Mouse (Mus musculus): ENCODE data around the gene Robo1.

Gene Robo1

DNA sequence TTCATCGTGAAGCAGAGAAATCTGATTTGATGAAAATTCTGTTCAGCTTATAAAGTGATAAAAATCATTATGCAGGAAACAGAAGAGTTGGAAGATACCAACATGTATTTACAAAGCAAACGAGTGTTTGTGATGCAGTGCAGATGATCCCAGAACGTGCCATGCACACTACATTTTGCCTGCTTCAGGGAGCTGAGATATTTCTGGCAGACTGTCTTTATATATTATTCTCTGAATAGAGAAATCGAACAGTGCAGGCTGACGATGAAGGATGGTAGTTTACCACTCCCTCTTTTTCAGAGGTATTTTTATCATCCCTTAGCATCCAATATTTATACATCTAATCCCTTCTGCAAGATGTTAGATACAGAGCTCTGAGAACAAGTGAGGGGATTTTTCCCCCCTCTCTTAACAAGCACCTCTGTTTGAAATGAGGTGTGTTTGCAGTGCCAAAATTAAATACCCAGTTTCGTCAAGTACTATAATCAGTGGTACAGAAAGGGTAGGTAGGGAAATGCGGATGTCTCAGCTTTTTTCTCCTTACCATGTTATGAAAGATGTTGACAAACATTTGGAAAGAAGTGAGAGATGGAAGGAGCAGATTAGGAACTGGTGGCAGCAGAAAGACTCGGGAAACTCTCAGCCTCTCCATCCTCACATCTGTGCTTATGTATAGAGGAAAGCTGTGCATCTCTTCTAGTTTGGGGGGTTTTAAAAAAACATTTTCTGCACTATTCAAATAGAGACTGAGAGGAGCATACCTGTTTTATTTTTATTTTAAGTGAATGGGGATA, at the start of gene Robo1:
Gene Robo1 (plus strand): TSS at position 770 of the 794 bp plus-strand sequence.
- no peak for DNase-seq (ENCODE audit: low spot score)

DNA sequence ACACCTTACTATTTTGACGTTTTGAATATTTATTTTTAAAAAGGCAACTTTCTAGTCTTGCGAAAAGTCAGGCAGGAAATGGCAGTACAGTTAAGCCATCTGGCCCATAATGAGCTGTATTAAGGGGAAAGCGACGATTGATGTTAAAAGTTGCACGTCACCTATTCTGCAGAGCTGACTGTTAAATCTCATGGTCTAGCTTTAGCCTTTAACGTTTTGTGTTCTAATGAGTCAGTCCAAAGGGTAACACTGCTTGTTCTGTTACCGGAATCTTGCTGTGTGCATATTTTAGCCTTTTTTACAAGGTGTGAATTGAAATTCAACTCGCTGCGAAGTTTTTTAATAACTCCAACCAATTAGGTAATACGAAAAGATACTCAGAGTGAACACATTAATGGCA, 40.3 kb upstream of the Robo1 start:
- DNase-seq (ENCODE audit: low spot score) = no peak

DNA sequence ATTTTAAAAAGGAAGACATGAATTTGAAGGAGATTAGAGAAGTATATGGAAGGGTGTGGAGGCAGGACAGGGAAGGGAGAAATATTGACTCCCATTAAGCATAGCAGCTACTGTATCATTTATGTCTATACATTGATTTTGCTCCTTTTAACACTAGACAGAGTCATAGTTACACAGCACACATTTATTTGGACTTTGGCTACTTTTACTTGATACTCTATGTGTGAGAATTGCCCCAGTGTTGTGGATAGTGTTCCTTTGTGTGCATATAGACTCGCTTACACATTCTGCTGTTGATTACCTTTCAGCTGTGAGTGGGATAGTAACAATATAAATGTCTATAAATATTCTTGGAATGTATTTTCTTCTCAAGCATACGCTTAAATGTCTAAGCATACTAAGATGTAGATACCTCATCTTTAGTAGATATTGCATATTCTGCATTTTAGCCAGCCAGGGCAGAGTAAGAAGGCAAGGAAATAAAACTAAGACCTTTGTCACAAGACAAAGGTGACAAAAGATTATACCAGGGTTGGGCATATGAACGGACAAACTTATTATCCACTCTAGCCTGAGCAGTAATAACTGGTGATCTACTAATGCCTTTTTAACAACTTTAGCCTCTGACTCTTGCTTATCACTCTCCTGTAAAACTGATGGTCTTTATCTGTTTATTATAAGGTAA, 31.6 kb upstream of the Robo1 start:
- DNase-seq (ENCODE audit: low spot score) = no peak

DNA sequence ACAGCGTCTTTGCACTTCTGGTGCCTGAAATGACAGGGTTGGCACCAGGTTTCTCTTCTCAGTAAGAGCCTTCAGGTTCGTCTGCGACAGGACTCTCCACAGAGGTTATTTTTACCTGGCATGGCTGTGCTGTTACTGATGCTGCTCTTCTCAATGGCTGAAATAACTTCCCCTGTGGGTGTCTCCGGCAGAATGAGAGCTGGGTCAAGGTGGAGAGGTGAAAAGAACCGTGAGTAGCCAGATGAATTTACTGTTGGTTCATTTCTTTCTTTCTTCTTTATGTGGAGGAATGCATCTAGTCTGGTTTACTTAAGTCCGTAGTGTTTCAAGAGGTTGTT, 194 bp downstream of the Robo1 start:
- DNase-seq (ENCODE audit: low spot score) = no peak

DNA sequence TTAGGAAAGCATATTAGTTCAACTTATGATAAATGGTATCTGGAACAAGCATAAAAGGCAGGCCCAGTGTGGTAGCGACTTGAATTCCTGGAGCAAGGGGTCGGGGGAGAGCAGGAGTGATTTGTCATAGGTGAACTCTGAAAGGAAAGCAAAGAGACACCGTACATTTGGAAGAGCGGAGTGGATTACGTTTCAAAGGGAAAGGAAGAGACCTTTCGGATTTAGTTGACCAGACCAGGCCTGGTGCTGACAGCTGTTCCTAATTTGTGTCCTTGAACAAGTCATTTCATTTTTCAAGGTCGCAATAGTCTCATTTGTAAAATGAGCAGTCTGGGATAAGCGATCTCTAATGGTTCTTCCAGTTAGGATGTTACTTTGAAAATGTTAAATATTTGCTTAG, 19.2 kb downstream of the Robo1 start:
- DNase-seq (ENCODE audit: low spot score) = no peak

DNA sequence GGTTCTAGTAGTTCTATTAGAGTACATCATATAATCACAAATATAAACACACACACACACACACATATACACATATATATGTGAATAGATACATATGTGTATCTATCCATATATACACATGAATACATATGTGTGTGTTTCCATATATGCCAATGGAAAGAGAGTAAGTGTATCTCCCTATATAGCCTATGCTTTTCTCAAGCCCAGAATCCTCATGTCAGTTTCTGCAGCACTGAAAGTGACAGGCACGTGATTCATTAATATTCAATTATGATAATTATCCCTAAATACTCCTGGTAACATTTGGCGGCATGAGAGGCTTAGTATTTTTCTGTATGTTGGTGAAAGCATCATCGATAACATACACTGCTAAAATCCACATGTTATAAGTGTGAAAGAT, 20.5 kb downstream of the Robo1 start:
- no peak for DNase-seq (ENCODE audit: low spot score)

DNA sequence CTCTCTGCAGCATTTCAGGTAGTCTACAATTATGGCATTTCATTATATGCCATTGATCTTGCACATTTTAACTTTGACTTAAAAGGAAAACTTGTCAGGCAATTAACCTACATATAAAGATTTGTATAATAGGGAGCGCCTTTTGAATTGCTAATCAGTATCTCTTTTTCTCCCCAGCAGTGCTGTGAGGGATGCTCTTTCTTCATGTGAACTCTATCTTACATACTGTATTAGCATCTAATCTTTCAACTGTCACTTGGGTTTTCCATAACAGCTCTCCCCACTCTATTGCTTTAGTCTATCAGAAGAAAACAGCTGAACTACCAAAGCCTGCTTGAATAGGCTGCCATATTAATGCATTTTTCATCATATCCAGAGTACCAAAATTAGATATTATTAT, 29.7 kb downstream of the Robo1 start:
- DNase-seq (ENCODE audit: low spot score) = no peak

DNA sequence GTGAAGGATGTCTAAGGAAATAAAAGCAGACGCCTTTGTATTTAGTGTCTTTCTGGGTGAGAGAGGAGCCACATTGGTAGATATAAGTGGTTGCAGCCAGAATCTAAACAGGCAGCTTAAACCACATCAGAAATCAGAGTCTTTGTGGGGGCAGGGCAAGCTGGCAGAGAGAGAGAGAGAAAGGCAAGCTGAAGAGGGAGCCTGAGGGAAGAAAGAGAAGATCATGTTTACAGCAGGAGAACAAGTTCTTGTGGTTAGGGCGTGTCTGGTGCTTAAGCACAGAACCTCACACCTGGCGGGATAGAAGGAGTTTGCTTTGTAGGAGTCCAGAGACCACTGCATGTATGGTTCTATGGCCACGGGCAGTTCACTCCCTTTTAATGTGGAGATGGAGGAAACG, 42.3 kb downstream of the Robo1 start:
- no peak for DNase-seq (ENCODE audit: low spot score)

DNA sequence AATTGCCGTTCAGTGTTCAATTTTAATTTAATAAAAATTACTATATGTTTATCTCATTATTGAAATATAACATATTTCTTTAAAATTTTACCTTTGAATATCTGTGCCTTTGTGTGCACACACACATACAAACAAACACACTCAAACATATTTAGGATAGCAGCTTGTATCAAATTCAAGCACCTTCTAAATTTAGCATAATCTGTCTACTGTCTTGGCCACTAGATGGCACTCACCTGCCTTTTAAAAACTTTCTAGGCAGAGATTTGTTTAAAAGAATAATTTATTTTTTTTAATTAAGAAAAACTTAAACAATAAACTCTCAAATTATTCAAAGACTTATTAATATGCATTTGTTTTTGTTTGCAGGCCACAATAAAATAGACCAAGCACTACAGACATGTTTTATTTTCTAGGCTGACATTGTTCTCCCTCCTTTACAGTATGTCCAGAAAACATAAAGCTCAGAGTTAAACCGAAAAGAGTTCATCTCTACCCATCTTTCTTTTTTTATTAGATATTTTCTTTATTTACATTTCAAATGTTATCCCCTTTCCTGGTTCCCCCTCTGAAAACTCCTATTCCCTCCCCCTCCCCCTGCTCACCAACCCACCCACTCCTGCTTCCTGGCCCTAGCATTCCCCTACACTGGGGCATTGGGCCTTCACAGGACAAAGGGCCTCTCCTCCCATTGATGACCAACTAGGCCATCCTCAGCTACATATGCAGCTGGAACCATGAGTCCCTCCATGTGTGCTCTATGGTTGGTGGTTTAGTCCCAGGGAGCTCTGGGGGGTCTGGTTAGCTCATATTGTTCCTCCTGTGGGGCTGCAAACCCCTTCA, 48.6 kb downstream of the Robo1 start:
- DNase-seq (ENCODE audit: low spot score) = peak; percentile 1

DNA sequence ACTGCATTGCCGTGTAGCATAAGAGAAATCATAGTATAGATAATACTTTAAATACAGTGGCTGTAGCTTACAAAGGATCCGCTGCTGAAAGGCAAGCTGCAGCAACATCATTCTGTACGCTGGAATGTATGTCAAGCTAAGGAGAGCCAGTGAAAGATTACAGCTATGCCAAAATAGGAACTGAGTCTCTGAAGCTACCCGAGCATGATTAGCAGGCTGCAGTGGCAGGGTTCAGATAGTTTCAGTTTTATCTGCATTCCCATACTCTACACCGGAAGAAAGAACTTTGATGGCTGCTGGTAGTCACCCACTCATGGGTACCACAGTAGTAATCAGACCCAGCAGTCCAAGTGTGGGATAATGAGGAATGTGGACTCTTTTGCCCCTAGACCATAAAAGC, 68.8 kb downstream of the Robo1 start:
- DNase-seq (ENCODE audit: low spot score) = no peak

DNA sequence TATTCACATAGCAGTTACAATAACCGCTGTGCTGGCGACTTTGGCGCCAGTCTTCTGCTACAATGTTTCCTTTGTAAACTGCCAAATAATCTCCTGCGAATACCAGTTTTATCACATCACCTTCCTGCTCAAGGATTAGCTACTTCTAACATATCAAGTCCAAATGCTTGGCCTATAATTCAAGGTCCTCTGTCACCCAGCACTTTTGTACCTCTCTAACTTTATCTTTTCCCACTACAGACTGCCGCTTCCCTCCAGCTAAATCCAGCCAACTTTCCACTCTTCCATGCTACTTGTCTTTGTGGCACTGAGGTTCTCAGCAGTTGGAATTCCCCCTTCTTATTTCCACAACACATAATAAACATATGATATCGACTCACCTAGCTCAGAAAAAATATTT, 73.7 kb downstream of the Robo1 start:
- DNase-seq (ENCODE audit: low spot score) = no peak

DNA sequence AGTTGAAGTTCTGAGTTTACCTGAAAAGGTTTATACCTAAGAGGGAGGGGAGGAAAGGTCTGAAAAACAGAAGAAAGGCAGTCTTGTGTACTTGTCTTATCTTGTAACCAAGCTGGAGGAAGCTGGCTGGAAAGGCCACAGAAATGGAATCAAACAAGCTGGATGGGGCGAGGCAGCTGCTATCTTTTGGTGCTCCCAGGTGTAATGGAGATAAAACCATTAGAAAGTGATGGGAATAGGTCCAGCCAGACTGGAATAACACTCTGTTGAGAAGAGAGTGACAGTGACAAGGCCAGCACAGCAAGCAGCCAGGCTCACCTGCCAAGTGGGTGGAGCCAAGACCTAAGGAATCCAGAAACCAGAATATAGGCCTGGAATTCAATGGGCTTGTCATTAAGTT, 75.5 kb downstream of the Robo1 start:
- DNase-seq (ENCODE audit: low spot score) = no peak

DNA sequence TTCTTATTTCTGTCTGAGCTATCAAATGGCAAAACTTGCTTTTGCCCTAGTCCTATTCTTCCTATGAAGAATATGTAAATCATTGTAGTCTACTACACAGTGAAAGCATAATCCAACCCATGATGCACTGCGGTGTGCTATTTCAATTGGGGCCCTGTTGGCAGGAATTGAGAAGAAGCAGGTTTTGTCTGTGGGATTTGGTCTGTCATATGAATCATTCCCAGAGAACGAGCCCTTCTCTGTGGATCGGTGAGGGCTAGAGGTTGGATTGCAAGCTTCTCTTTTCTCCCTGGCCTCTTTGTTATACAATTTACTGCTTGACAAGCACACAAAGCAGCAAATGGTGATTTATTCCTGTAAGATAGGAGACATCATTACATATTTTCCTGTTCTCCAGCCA, 85.4 kb downstream of the Robo1 start:
- no peak for DNase-seq (ENCODE audit: low spot score)

DNA sequence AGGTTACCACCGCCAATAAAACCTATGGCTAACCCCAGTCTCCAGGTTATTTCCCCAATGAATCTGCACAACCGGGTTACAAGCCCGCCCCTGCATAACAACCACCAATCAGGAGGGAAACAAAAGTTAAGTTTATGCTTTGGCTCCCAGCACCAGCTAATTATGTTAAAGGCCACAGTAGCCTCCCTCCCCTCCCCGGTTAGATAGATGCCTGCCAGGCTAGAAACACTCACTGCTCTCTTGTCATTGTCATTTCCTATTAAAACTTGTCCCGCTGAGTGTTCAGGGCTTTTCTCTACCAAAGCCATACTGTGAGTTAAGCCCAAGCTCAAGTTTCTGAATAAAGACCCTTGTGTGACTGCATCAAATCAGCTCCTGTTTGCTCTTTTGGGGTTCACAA, 90.7 kb downstream of the Robo1 start:
- no peak for DNase-seq (ENCODE audit: low spot score)

DNA sequence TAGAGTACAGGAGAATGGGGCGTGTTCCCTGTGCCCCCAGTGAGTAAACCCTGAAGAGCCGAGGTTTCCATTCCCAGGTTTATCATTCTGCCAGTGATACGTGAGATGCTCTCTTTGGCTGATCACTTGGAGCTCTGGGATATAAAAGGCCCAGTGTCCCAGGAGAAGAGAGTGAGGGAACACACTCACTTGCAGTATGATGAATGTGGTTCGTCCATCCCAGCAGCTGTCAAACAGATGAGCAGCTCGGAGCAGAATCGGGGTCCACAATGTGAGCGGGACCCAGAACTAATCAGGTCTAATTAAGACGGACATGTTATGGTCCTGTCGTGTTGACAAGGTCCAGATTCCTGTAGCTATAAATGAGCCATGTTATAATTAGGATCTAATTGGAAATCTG, 94.3 kb downstream of the Robo1 start:
- DNase-seq (ENCODE audit: low spot score) = no peak

DNA sequence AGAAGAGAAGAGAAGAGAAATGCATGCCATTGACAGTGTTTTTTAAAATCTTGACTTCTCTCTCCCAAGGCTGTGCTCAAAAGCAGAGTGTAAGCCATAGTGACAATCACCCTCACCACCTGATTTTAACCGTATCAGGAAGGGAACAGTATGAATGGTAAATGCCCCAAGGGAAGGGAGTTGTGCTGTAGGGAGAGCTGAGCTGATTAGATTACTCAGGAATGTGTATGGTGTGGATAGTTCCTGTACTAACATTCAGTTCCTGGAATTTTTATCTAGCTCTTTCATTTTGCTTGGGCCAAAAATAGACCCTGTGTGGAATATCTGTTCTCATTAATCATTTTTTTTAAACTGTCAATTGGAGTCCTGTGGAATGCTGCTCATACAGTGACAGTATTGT, 101.7 kb downstream of the Robo1 start:
- DNase-seq (ENCODE audit: low spot score) = no peak

DNA sequence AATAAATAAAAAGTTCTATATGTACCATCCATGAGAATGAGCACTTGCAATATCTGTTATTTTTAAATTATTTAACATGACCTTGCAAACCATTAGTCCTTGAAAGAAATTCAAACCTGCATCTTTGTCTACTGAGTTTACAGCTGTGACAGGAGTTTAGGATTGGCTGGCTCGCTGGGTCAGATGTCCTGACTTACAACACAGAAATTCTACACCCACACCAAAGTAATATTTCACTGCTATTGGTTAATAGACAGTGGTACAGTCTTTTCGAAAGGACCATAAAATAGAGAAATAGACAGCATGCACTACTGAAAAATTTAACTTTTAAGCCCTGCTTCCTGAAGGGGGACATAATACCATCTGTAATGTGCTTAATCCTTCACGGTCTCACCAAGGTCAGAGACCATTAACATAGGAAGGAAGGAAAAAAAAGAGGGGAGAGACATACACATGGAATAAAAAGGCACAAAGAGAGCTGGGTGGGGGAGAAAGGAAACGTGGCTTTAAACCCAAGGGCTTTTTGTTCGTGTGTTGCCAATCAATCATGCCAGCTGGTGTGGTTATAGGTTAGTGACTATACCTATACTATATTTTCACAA, 103.7 kb downstream of the Robo1 start:
- DNase-seq (ENCODE audit: low spot score) = no peak

DNA sequence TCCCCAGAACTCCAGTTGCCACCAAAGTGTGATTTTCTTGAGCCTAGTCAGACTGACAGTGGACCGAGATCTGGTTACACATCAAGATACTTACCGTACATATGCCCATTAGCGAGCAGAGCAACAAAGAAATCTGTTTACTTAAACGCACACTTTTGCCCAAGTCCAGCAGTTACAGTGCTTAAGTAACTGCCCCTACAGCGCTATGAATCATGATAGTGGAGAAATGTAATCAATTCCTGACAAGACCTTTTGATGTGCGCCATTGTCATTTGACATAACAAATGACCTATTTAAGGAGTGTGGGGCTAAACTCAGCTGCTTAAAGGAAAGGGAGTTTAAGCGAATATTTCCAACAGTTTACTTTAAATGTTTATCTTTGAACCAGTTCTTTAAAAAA, 104.8 kb downstream of the Robo1 start:
- no peak for DNase-seq (ENCODE audit: low spot score)

DNA sequence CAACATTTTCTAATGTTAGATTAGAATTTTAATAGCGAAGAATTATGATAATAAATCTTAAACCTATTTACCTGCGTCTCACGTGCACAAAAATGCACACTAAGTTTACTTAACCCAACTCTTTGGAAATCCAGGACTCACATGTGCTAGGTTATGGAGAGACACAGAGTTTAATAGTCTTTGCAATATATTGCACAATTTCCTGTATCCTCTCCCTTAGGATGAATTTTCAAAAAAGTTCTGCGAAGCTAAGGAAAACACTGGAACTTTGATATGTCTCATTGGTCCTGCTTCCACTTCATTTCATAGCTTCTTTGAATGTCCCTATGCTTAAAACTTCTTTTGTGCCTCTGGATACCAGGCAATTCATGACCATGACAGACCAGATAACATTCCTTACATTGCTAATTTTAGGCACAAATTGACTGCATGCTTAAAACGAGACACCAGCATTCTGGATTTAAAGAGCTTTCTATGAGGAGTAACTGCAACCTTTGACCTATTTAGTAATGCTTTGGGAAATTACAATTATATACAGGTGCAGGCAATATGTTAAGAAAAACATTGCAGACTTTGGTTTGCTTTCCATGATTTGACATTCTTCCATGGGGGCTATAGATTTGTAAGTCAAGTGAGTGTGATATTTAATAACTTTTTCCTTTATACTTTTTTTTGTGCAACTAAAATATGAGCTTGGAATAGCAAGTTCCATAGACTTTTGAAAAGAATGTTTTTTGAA, 111.4 kb downstream of the Robo1 start:
- no peak for DNase-seq (ENCODE audit: low spot score)

DNA sequence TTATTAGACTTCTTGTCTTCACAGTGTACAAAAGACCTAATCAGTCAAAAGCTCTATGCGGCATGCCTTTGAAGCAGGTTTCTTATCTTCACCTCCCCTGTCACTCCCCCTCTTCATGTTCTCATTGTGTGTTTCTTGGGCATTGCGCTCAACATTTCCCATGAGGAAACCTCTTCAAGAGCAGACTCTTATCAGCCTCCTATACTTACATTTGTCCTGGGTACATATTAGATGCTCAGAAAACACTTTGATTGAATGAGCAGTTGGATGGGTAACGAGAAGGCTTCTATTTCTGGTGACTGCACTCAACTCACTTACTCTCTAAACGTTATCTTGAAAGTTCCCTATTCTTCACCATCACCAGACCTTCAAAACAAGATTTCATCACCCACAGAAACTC, 114.3 kb downstream of the Robo1 start:
- DNase-seq (ENCODE audit: low spot score) = no peak

DNA sequence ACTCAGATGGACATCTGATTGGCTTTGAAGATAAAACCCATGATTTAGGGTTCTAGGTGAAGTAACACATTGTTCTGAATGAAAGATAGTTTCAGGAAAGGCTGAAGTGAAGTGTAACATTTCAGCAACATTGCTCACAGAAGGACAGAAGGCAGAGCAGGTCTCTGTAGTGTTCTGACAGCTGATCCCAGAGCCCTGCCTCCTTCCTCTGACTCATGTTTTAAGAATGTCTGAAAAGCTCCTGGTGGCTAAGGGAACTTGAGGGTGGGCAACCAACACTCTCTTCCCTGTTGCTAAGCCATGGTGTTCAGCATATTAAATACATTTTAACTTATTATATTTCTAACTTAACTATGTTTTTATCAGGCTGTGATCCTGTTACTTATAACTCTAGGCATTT, 126.3 kb downstream of the Robo1 start:
- DNase-seq (ENCODE audit: low spot score) = no peak
